Mouse (Mus musculus) intestine, embryonic 15.5 days (tissue): ENCODE data around the gene Pdgfd. TPM values are rescaled to one million over a fixed set of nuclear protein-coding genes. Genes with fewer than 3 reads are reported as not detected.

Source experiments
- ATAC-seq: fragments of 200-750 bp; cut with Nextera tagmentation; 2 replicates; pipeline ENCODE4 v1.8.0; 2017; ENCODE audit warnings: moderate TSS enrichment, moderate library complexity
- H3K27ac ChIP-seq: fragments of 300-500 bp; sonication (generic); 2 replicates; pipeline ENCODE4 v1.5.1; 2015; ENCODE audit warnings: mild to moderate bottlenecking, inconsistent platforms
- H3K27me3 ChIP-seq: fragments of 300-500 bp; sonication (generic); replicated peaks from 2 replicates; pipeline ENCODE4 v1.6.1; 2015; ENCODE audit warnings: inconsistent platforms
- H3K36me3 ChIP-seq: fragments of 300-500 bp; sonication (generic); 2 replicates; pipeline ENCODE4 v1.6.1; 2015; ENCODE audit warnings: inconsistent platforms
- H3K4me1 ChIP-seq: fragments of 300-500 bp; sonication (generic); replicated peaks from 2 replicates; pipeline ENCODE4 v1.6.1; 2015; ENCODE audit warnings: inconsistent platforms
- H3K4me2 ChIP-seq: fragments of 300-500 bp; sonication (generic); replicated peaks from 2 replicates; pipeline ENCODE4 v1.6.1; 2015; ENCODE audit warnings: mild to moderate bottlenecking, inconsistent platforms
- H3K4me3 ChIP-seq: fragments of 300-500 bp; sonication (generic); replicated peaks from 2 replicates; pipeline ENCODE4 v1.5.1; 2015; ENCODE audit warnings: inconsistent platforms
- H3K9ac ChIP-seq: fragments of 300-500 bp; sonication (generic); 2 replicates; pipeline ENCODE4 v1.6.1; 2015; ENCODE audit warnings: inconsistent platforms
- H3K9me3 ChIP-seq: fragments of 300-500 bp; sonication (generic); 2 replicates; pipeline ENCODE4 v1.6.1; 2016; ENCODE audit warnings: inconsistent platforms
- WGBS: fragments of 180-500 bp; shearing (Covaris S2); methylation state at CpG from one replicate; pipeline ENCODE4 v1.1.7; 2015; 5-methylcytosine and 5-hydroxymethylcytosine counted together
- polyA plus RNA-seq: library from polyadenylated mRNA; unstranded; fragments of >200 nt; fragmentation: Nextera tagmentation; extraction: Ambion mirVana; gene quantifications from 2 replicates; pipeline ENCODE4 v1.2.1, GENCODE M21; 2015

The Pdgfd gene
- polyA plus RNA-seq, 1 experiment from 2014 or later: 8.0 TPM

GRCm38 (mm10) chr9:6333499-6333898, 165.1 kb downstream of the Pdgfd start:
- Histone ChIP-seq H3K9ac (no peak overlapping the region), H3K27ac (no peak overlapping the region), H3K4me2 (no peak overlapping the region), H3K4me3 (no peak overlapping the region), H3K27me3 (no peaks in the 10 kb centered on the region), H3K9me3 (no peaks in the 10 kb centered on the region), H3K4me1 (no peaks in the 10 kb centered on the region), H3K36me3 (no peaks in the 10 kb centered on the region)
- WGBS: 85% methylated on average over 1 of the region's 1 CpGs
- no peak for ATAC-seq

DNA sequence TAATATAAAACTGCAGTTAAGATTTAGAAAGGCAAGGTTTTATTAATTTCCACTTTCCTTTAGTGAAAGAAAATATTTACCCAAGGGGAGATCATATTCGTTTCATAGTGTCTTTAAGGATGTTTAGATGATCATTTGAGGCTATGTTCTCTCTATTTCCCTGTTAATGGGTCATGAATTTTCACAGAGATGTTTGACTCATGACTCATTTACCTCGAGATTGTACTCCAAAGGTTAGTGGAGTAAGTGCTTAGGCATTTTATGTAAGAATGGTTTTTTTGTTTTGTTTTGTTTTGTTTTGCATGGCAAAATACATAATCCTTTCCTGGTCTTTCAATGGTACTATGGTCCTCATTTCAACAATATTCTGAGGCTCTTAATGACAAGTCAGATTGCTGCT, 167.9 kb downstream of the Pdgfd start:
- ATAC-seq: no peak

DNA sequence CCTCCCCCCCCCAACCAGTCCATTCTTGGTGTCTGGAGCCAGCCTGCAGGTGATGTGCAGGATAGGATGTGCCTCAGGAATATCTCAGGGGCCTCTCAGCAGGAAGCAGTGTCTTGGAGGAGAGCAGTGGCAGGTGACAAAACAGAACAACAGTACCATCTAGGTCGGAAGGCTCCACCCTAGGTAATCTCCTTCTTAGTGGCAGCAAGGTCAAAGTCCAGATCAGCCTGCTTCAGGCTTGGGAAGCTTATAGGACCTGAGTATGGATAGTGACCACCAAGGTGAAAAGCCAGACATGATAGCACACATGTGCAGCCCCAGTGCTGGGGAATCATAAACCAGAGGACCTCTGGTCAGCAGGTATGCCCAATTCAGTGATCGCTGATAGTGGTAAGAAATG, 169.5 kb downstream of the Pdgfd start:
- H3K36me3 ChIP-seq: no peaks in the 10 kb centered on the region
- H3K4me3 ChIP-seq: no peak overlapping the region
- H3K27me3 ChIP-seq: no peaks in the 10 kb centered on the region
- no peak overlapping the region for H3K27ac ChIP-seq
- H3K9ac ChIP-seq: no peak overlapping the region
- no peaks in the 10 kb centered on the region for H3K9me3 ChIP-seq
- ATAC-seq: peak; percentile 85
- H3K4me1 ChIP-seq: no peaks in the 10 kb centered on the region
- WGBS: 72% methylated on average over 2 of the region's 2 CpGs
- no peak overlapping the region for H3K4me2 ChIP-seq

More for the DNA sequence above, 167.9 kb downstream of the Pdgfd start:
- H3K9me3 ChIP-seq: no peaks in the 10 kb centered on the region
- no peak overlapping the region for H3K4me2 ChIP-seq
- no peak overlapping the region for H3K27ac ChIP-seq
- no peaks in the 10 kb centered on the region for H3K4me1 ChIP-seq
- no peaks in the 10 kb centered on the region for H3K36me3 ChIP-seq
- H3K4me3 ChIP-seq: no peak overlapping the region
- no peaks in the 10 kb centered on the region for H3K27me3 ChIP-seq
- no peak overlapping the region for H3K9ac ChIP-seq
- WGBS: 25% methylated on average over 2 of the region's 2 CpGs

DNA sequence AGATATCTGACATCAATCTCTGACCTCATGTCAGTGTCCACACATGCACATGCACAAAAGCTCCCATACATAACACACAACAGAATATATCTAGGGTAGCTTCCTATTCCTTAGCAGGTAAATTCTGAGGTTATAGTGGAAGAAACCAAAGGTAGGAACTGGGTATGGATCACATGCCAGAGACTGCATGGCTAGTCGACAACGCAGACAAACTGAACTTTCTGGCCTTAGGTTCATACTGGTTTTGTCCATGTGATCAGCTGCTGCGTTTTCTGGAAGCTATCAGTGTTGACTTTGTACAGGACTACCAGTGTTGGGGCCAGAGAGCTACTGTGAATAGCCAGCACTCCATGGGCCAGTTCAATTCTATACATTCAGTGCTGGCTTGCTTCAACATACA, 170.0 kb downstream of the Pdgfd start:
- H3K4me2 ChIP-seq: no peak overlapping the region
- no peaks in the 10 kb centered on the region for H3K9me3 ChIP-seq
- H3K27me3 ChIP-seq: no peaks in the 10 kb centered on the region
- peak; percentile 32; the same call in 1 of the 2 replicates for ATAC-seq
- H3K36me3 ChIP-seq: no peaks in the 10 kb centered on the region
- no peaks in the 10 kb centered on the region for H3K4me1 ChIP-seq
- no peak overlapping the region for H3K9ac ChIP-seq
- 91% methylated on average over 3 of the region's 3 CpGs for WGBS
- H3K4me3 ChIP-seq: no peak overlapping the region
- H3K27ac ChIP-seq: no peak overlapping the region

- no peak overlapping the region for H3K27ac ChIP-seq
- H3K27me3 ChIP-seq: no peaks in the 10 kb centered on the region
- 83% methylated on average over 1 of the region's 1 CpGs for WGBS
- H3K4me1 ChIP-seq: no peaks in the 10 kb centered on the region
- H3K9ac ChIP-seq: no peak overlapping the region
- no peak for ATAC-seq
- no peak overlapping the region for H3K4me3 ChIP-seq
- H3K4me2 ChIP-seq: no peak overlapping the region
- no peaks in the 10 kb centered on the region for H3K9me3 ChIP-seq
- no peaks in the 10 kb centered on the region for H3K36me3 ChIP-seq
Observed at GRCm38 (mm10) chr9:6339394-6339793, 171.0 kb downstream of the Pdgfd start.

DNA sequence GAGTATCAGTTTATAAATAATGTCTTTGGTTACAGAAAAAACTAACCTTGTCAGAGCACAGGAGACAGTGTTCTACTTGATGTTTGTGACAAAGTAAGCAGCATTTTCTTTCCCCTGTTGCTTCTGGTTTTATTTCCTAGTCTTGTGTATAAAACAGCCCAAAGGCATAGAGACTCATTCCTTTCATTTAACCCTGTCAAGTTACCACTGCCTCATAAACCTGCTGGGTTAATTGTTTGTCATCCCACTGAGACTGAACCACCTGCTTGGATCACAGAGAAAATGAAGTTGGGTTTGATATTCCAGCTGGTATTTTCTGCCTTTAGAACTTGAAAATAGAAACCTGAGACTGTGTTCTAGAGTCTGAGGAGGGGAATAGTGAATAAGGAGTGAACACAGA, 172.4 kb downstream of the Pdgfd start:
- Histone ChIP-seq H3K36me3 (no peaks in the 10 kb centered on the region), H3K27me3 (no peaks in the 10 kb centered on the region), H3K9me3 (no peaks in the 10 kb centered on the region), H3K4me1 (0 out of 2 replicates have a peak, but pooled peaks cover 3% of the 10 kb centered on the region), H3K4me3 (no peak overlapping the region), H3K4me2 (no peak overlapping the region), H3K27ac (no peak overlapping the region), H3K9ac (no peak overlapping the region)
- ATAC-seq: no peak

- 92% methylated on average over 10 of the region's 10 CpGs for WGBS
- H3K4me3 ChIP-seq: no peak overlapping the region
- H3K4me1 ChIP-seq: 0 out of 2 replicates have a peak, but pooled peaks cover 3% of the 10 kb centered on the region
- no peaks in the 10 kb centered on the region for H3K9me3 ChIP-seq
- ATAC-seq: no peak
- no peaks in the 10 kb centered on the region for H3K27me3 ChIP-seq
- H3K9ac ChIP-seq: no peak overlapping the region
- H3K36me3 ChIP-seq: no peaks in the 10 kb centered on the region
- no peak overlapping the region for H3K4me2 ChIP-seq
- no peak overlapping the region for H3K27ac ChIP-seq
Observed at GRCm38 (mm10) chr9:6342854-6343253, 174.5 kb downstream of the Pdgfd start.

- 58% methylated on average over 2 of the region's 2 CpGs for WGBS
- Histone ChIP-seq H3K4me2 (no peak overlapping the region), H3K4me3 (no peak overlapping the region), H3K36me3 (no peaks in the 10 kb centered on the region), H3K27me3 (no peaks in the 10 kb centered on the region), H3K9me3 (no peaks in the 10 kb centered on the region), H3K27ac (no peak overlapping the region), H3K9ac (no peak overlapping the region), H3K4me1 (0 out of 2 replicates have a peak, but pooled peaks cover 3% of the 10 kb centered on the region)
- peak; percentile 55 for ATAC-seq
Observed at GRCm38 (mm10) chr9:6344514-6344913, 176.1 kb downstream of the Pdgfd start.

DNA sequence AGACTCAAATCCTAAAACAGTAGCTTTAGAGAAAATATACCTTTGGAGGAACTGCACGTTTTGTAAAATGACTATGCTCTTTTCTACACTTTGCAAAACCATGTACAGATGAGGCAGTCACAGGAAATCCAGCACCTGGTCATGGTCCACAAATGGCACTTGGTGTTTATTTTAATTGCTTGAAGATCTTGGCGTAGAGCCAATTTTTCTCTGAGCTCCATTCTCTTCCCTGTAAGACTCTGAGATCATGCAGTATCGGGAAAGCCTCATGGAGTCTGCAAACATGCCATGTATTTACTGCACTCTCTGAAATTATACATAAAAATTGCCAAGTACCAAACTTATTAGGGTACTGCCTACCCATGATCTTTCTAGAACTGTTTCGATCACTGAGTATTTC, 176.5 kb downstream of the Pdgfd start:
- H3K9ac ChIP-seq: no peak overlapping the region
- no peak overlapping the region for H3K4me2 ChIP-seq
- 0 out of 2 replicates have a peak, but pooled peaks cover 3% of the 10 kb centered on the region for H3K4me1 ChIP-seq
- H3K4me3 ChIP-seq: no peak overlapping the region
- no peaks in the 10 kb centered on the region for H3K9me3 ChIP-seq
- WGBS: 32% methylated on average over 4 of the region's 4 CpGs
- H3K27ac ChIP-seq: no peak overlapping the region
- ATAC-seq: peak; percentile 97
- H3K27me3 ChIP-seq: no peaks in the 10 kb centered on the region
- no peaks in the 10 kb centered on the region for H3K36me3 ChIP-seq

GRCm38 (mm10) chr9:6345366-6345765, 177.0 kb downstream of the Pdgfd start:
- H3K9ac ChIP-seq: no peak overlapping the region
- H3K27me3 ChIP-seq: no peaks in the 10 kb centered on the region
- no peaks in the 10 kb centered on the region for H3K36me3 ChIP-seq
- H3K27ac ChIP-seq: no peak overlapping the region
- H3K4me1 ChIP-seq: 0 out of 2 replicates have a peak, but pooled peaks cover 3% of the 10 kb centered on the region
- WGBS: 51% methylated on average over 1 of the region's 1 CpGs
- no peak overlapping the region for H3K4me2 ChIP-seq
- H3K4me3 ChIP-seq: no peak overlapping the region
- ATAC-seq: peak; percentile 58
- H3K9me3 ChIP-seq: no peaks in the 10 kb centered on the region

DNA sequence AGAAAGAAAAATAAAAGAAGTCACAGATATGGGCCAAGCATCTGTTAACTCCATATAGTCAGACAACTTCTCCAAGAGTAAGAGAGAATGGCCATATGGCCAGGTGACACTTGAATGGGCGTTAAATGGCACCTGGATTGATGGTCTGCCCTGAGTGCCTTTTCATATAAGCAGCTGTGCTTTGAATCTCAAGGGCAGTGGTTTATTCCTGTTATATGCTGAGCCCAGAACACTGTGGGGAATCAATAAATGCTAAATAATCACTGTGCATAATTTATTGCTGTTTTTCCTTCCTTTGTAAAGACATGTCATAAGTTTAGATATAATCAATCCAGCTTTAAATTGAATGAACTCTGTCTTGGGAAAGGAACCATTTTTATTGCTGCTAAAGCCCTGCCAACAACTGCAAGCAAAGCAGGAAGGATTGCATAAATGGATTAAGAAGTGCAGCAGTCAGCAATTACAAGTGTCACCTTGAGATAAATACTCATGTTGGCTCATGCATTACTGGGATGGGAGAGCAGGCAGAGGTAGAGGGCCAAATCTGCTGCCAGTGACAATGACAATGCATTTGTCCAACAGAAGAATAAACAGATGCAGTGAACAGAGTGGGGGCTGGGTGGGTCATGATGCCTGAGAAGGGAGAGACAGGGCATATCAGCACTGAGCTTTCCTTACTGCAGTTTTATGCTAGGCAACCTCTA, 185.0 kb downstream of the Pdgfd start:
- Histone ChIP-seq H3K9ac (no peak overlapping the region), H3K36me3 (no peaks in the 10 kb centered on the region), H3K27ac (no peak overlapping the region), H3K4me2 (no peak overlapping the region), H3K9me3 (no peaks in the 10 kb centered on the region), H3K27me3 (no peaks in the 10 kb centered on the region), H3K4me1 (no peaks in the 10 kb centered on the region), H3K4me3 (no peak overlapping the region)
- WGBS: 46% methylated on average over 1 of the region's 1 CpGs
- ATAC-seq: peak; percentile 70

DNA sequence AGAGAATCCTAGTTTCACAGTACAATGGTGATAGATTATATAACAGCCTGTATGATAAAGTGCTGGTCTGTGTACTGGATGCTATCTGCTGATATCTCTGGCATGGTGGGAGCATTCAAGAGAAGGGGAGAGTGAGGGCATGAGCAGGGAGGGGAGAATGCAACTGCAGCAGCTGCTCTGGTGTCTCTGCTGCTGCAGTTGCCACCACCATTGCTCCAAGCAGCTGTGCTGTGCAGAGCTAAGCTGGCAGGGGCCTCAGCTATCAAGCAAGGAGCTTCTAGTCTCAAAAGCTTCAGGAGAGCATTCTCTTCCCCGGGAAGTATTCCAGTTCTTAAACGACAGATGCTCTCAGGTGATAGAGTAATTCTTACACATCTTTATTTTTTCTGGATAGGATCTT, 192.4 kb downstream of the Pdgfd start:
- 81% methylated on average over 2 of the region's 2 CpGs for WGBS
- Histone ChIP-seq H3K36me3 (no peaks in the 10 kb centered on the region), H3K9me3 (no peaks in the 10 kb centered on the region), H3K4me2 (no peak overlapping the region), H3K27me3 (no peaks in the 10 kb centered on the region), H3K4me3 (no peak overlapping the region), H3K27ac (no peak overlapping the region), H3K9ac (no peak overlapping the region), H3K4me1 (no peaks in the 10 kb centered on the region)
- ATAC-seq: no peak

DNA sequence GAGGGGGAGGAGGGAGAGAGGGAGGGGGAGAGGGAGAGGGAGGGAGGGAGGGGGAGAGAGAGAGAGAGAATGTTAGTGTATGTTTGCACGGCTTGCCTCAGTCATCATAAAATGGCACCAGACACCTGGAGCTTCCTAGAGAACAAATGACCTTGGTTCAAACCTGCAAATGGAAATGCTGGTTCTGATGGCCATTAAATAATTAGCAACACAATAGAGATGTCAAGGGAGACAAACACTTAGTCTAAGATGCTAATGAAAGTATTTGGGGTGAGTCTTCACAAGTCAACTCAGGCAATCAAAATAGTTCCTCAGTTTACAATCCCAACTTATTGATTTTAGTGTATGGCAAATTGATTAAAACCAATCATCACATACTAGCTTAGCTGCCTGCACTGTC, 198.2 kb downstream of the Pdgfd start:
- H3K36me3 ChIP-seq: no peaks in the 10 kb centered on the region
- no peaks in the 10 kb centered on the region for H3K27me3 ChIP-seq
- H3K4me2 ChIP-seq: no peak overlapping the region
- 52% methylated on average over 1 of the region's 1 CpGs for WGBS
- H3K27ac ChIP-seq: no peak overlapping the region
- no peaks in the 10 kb centered on the region for H3K4me1 ChIP-seq
- no peak for ATAC-seq
- H3K4me3 ChIP-seq: no peak overlapping the region
- H3K9me3 ChIP-seq: no peaks in the 10 kb centered on the region
- no peak overlapping the region for H3K9ac ChIP-seq
